Mouse (Mus musculus) kidney, embryonic 14.5 days (tissue): ENCODE results near the gene Dnttip2. TPM values are rescaled to one million over a fixed set of nuclear protein-coding genes. Genes with fewer than 3 reads are reported as not detected.
"Not testable (repeated sequence)": the region's sequence is repeated elsewhere in the genome, so short reads cannot be mapped to it uniquely, and the experiment has no call there.

Experiments
- ATAC-seq: fragments of 200-750 bp; cut with Nextera tagmentation; 2 replicates; pipeline ENCODE4 v1.8.0; 2017; ENCODE audit warnings: moderate number of reproducible peaks, mild to moderate bottlenecking, moderate TSS enrichment, moderate library complexity; ENCODE audit not compliant: low FRiP score, low TSS enrichment
- H3K27ac ChIP-seq: fragments of 300-500 bp; sonication (generic); 2 replicates; pipeline ENCODE4 v1.5.1; 2014; ENCODE audit warnings: low read depth, mild to moderate bottlenecking, low read length, moderate library complexity, mixed read lengths
- H3K27me3 ChIP-seq: fragments of 300-500 bp; sonication (generic); 2 replicates; pipeline ENCODE4 v1.6.1; 2014; ENCODE audit warnings: mild to moderate bottlenecking, low read length; ENCODE audit not compliant: control insufficient read depth, insufficient read depth
- H3K36me3 ChIP-seq: fragments of 300-500 bp; sonication (generic); 2 replicates; pipeline ENCODE4 v1.6.1; 2014; ENCODE audit warnings: low read length, mixed read lengths; ENCODE audit not compliant: control insufficient read depth, insufficient read depth
- H3K4me1 ChIP-seq: fragments of 300-500 bp; sonication (generic); 2 replicates; pipeline ENCODE4 v1.6.1; 2014; ENCODE audit warnings: low read length, mixed read lengths; ENCODE audit not compliant: control insufficient read depth, insufficient read depth
- H3K4me2 ChIP-seq: fragments of 300-500 bp; sonication (generic); replicated peaks from 2 replicates; pipeline ENCODE4 v1.6.1; 2014; ENCODE audit warnings: low read depth, mild to moderate bottlenecking, low read length
- H3K4me3 ChIP-seq: fragments of 300-500 bp; sonication (generic); 2 replicates; pipeline ENCODE4 v1.5.1; 2014; ENCODE audit warnings: mild to moderate bottlenecking, low read length
- H3K9ac ChIP-seq: fragments of 300-500 bp; sonication (generic); 2 replicates; pipeline ENCODE4 v1.6.1; 2014; ENCODE audit warnings: low read depth, mild to moderate bottlenecking, low read length, moderate library complexity
- H3K9me3 ChIP-seq: fragments of 300-500 bp; sonication (generic); 2 replicates; pipeline ENCODE4 v1.6.1; 2016; ENCODE audit warnings: low read length; ENCODE audit not compliant: control insufficient read depth
- WGBS: fragments of 180-500 bp; shearing (Covaris S2); extraction: QIAGEN DNeasy Blood & Tissue Kit; methylation state at CpG from one replicate; pipeline ENCODE4 v1.1.7; 2014; 5-methylcytosine and 5-hydroxymethylcytosine counted together
- polyA plus RNA-seq: library from polyadenylated mRNA; unstranded; fragments of >200 nt; fragmentation: Nextera tagmentation; extraction: Ambion mirVana; gene quantifications from 2 replicates; pipeline ENCODE4 v1.2.1, GENCODE M21; 2014

The Dnttip2 gene
- polyA plus RNA-seq, 1 experiment from 2014 or later = 85.5 TPM

GRCm38 (mm10) chr3:122275111-122275510 lies 923 bp downstream of the Dnttip2 start:
- ATAC-seq = no peak
- Histone ChIP-seq H3K27ac (no peak overlapping the region), H3K9me3 (no peaks in the 10 kb centered on the region), H3K4me1 (peaks cover 20% of the 10 kb centered on the region; the same call in 1 of the 2 replicates), H3K4me3 (peak overlapping the region; percentile 99), H3K36me3 (peaks cover 50% of the 10 kb centered on the region), H3K27me3 (no peaks in the 10 kb centered on the region), H3K9ac (peak overlapping the region; percentile 89; the same call in 1 of the 2 replicates), H3K4me2 (peak overlapping the region; percentile 72)
- WGBS = 78% methylated on average over 10 of the region's 10 CpGs

- Histone ChIP-seq H3K4me3 (no peak overlapping the region), H3K27ac (no peak overlapping the region), H3K4me2 (no peak overlapping the region), H3K27me3 (no peaks in the 10 kb centered on the region), H3K36me3 (peaks cover 33% of the 10 kb centered on the region), H3K4me1 (no peaks in the 10 kb centered on the region), H3K9ac (no peak overlapping the region), H3K9me3 (no peaks in the 10 kb centered on the region)
- no peak for ATAC-seq
- WGBS = 68% methylated on average over 5 of the region's 5 CpGs
These were observed 13.0 kb downstream of the Dnttip2 start for GRCm38 (mm10) chr3:122287195-122287594.

GRCm38 (mm10) chr3:122288613-122289195 lies 14.5 kb downstream of the Dnttip2 start:
- Histone ChIP-seq H3K36me3 (peaks cover 19% of the 10 kb centered on the region), H3K9ac (no peak overlapping the region), H3K27me3 (no peaks in the 10 kb centered on the region), H3K4me2 (no peak overlapping the region), H3K4me1 (no peaks in the 10 kb centered on the region), H3K4me3 (no peak overlapping the region), H3K9me3 (no peaks in the 10 kb centered on the region), H3K27ac (no peak overlapping the region)
- WGBS = 78% methylated on average over 5 of the region's 5 CpGs
- ATAC-seq = no peak

GRCm38 (mm10) chr3:122289344-122289743 lies 15.2 kb downstream of the Dnttip2 start:
- H3K27me3 ChIP-seq, H3K9ac ChIP-seq, H3K9me3 ChIP-seq, H3K4me3 ChIP-seq, ATAC-seq, H3K4me2 ChIP-seq, H3K27ac ChIP-seq, H3K4me1 ChIP-seq: not testable (repeated sequence)
- peaks cover 13% of the 10 kb centered on the region for H3K36me3 ChIP-seq
- WGBS = 68% methylated on average over 3 of the region's 4 CpGs

- Histone ChIP-seq H3K4me2 (no peak overlapping the region), H3K9me3 (no peaks in the 10 kb centered on the region), H3K4me3 (no peak overlapping the region), H3K36me3 (peaks cover 1% of the 10 kb centered on the region; the same call in 1 of the 2 replicates), H3K4me1 (0 out of 2 replicates have a peak, but pooled peaks cover 4% of the 10 kb centered on the region), H3K27ac (no peak overlapping the region), H3K9ac (no peak overlapping the region), H3K27me3 (no peaks in the 10 kb centered on the region)
- no peak for ATAC-seq
- 85% methylated on average over 7 of the region's 7 CpGs for WGBS
These were observed 16.5 kb downstream of the Dnttip2 start for GRCm38 (mm10) chr3:122290696-122291095.

GRCm38 (mm10) chr3:122291828-122292227 lies 17.6 kb downstream of the Dnttip2 start:
- Histone ChIP-seq H3K27me3 (no peaks in the 10 kb centered on the region), H3K9ac (peak overlapping the region; percentile 88; the same call in 1 of the 2 replicates), H3K4me1 (0 out of 2 replicates have a peak, but pooled peaks cover 4% of the 10 kb centered on the region), H3K4me2 (peak overlapping the region; percentile 72), H3K4me3 (no peak overlapping the region), H3K9me3 (no peaks in the 10 kb centered on the region), H3K27ac (no peak overlapping the region; the same call in 1 of the 2 replicates), H3K36me3 (no peaks in the 10 kb centered on the region)
- WGBS = 56% methylated on average over 12 of the region's 12 CpGs
- no peak for ATAC-seq

GRCm38 (mm10) chr3:122292300-122293222 lies 18.4 kb downstream of the Dnttip2 start:
- Histone ChIP-seq H3K27me3 (no peaks in the 10 kb centered on the region), H3K9me3 (no peaks in the 10 kb centered on the region), H3K9ac (peak overlapping the region; percentile 88), H3K36me3 (no peaks in the 10 kb centered on the region), H3K4me2 (peak overlapping the region; percentile 72), H3K27ac (peak overlapping the region; percentile 96), H3K4me3 (peak overlapping the region; percentile 87), H3K4me1 (0 out of 2 replicates have a peak, but pooled peaks cover 4% of the 10 kb centered on the region)
- peak; percentile 81 for ATAC-seq
- 6% methylated on average over 53 of the region's 54 CpGs for WGBS

- under 1% methylated on average over 70 of the region's 105 CpGs for WGBS
- Histone ChIP-seq H3K36me3 (no peaks in the 10 kb centered on the region), H3K4me2 (peak overlapping the region; percentile 72), H3K4me3 (peak overlapping the region; percentile 87), H3K9me3 (no peaks in the 10 kb centered on the region), H3K27ac (peak overlapping the region; percentile 96), H3K4me1 (0 out of 2 replicates have a peak, but pooled peaks cover 4% of the 10 kb centered on the region), H3K9ac (peak overlapping the region; percentile 88), H3K27me3 (no peaks in the 10 kb centered on the region)
- peak; percentile 90 for ATAC-seq
These were observed 19.2 kb downstream of the Dnttip2 start for GRCm38 (mm10) chr3:122293223-122293953.
